In the genomic region with DNA sequence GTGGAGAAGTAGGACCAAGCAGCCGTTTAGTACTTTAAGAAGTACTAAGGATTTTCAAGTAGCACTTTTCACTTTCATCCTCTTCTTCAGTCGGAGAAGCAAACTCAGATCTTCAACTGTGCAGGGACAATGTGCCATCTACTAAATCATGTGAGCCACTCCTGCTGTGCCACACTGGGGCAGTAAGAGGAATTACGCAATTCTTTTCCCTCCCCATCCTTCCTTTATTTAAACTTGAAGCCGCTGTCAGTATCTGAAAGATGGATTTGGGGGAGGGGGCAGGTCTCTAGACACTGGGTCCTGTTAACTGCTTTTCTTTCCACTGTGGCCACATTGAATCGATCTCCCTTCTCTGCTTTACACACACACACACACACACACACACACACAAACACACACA, we compare ENCODE assay signal across 25 mouse cellular contexts. TPM values are rescaled to one million over a fixed set of nuclear protein-coding genes. Genes with fewer than 3 reads are reported as not detected.
DNase-seq lines count a peak whose midpoint lies in the region; ATAC-seq lines count a peak whose summit lies in the region.
"Had no signal": no experiment of that assay in that cellular context is flagged by ENCODE, and none has a peak within 500 bp of the region (broad histone marks: within the 10 kb centered on the region; RNA-seq: fewer than 3 reads in every experiment).

No protein-coding gene starts in this region.

- no peak overlapping the region for H3K4me2 ChIP-seq in liver, embryonic 16.5 days (ENCODE audit: low read depth, low read length)
- H3K4me2 ChIP-seq in liver, embryonic 11.5 days, result no peak overlapping the region
- no peak overlapping the region; the same call in 1 of the 2 replicates for H3K4me2 ChIP-seq in lung, embryonic 15.5 days
- H3K4me2 ChIP-seq: embryonic facial prominence, embryonic 15.5 days; heart, embryonic 12.5 days; hindbrain, embryonic 12.5 days; kidney, embryonic 15.5 days; limb, embryonic 15.5 days; midbrain, embryonic 11.5 days had no signal

- no peaks in the 10 kb centered on the region for H3K27me3 ChIP-seq in liver, embryonic 16.5 days (ENCODE audit: control insufficient read depth, insufficient read depth, low read depth, low read length)
- no peaks in the 10 kb centered on the region for H3K27me3 ChIP-seq in liver, embryonic 11.5 days (replicated peaks; ENCODE audit: control insufficient read depth, insufficient read depth, low read length)
- H3K27me3 ChIP-seq in embryonic facial prominence, embryonic 10.5 days (replicated peaks; ENCODE audit: low read depth, poor library complexity, severe bottlenecking), result no peaks in the 10 kb centered on the region
- H3K27me3 ChIP-seq in lung, embryonic 15.5 days, result no peaks in the 10 kb centered on the region
- H3K27me3 ChIP-seq: CH12.LX; embryonic facial prominence, embryonic 15.5 days; heart, embryonic 12.5 days; hindbrain, embryonic 12.5 days; kidney, embryonic 15.5 days; limb, embryonic 15.5 days had no signal

- no peak for ATAC-seq in liver, embryonic 16.5 days (ENCODE audit: low read depth)
- no peak for ATAC-seq in liver, embryonic 11.5 days (replicated peaks; ENCODE audit: low FRiP score)
- no peak for ATAC-seq in lung, embryonic 15.5 days (ENCODE audit: borderline replicate concordance, extremely low read depth, low FRiP score, low TSS enrichment)
- ATAC-seq: forebrain, embryonic 14.5 days; intestine, postnatal 0 days had no signal

- peaks cover 43% of the 10 kb centered on the region for H3K4me1 ChIP-seq in liver, embryonic 16.5 days (ENCODE audit: control insufficient read depth, low read depth, low read length)
- H3K4me1 ChIP-seq in liver, embryonic 11.5 days (replicated peaks; ENCODE audit: control insufficient read depth, insufficient read depth, low read length), result peaks cover 30% of the 10 kb centered on the region
- peaks cover 12% of the 10 kb centered on the region for H3K4me1 ChIP-seq in embryonic facial prominence, embryonic 10.5 days
- H3K4me1 ChIP-seq in lung, embryonic 15.5 days, result peaks cover 21% of the 10 kb centered on the region
- H3K4me1 ChIP-seq: embryonic facial prominence, embryonic 15.5 days; hindbrain, embryonic 12.5 days; limb, embryonic 15.5 days had no signal

- no peaks in the 10 kb centered on the region for H3K36me3 ChIP-seq in liver, embryonic 16.5 days (ENCODE audit: control insufficient read depth, insufficient read depth)
- H3K36me3 ChIP-seq in liver, embryonic 11.5 days (ENCODE audit: control insufficient read depth, insufficient read depth, low read length), result no peaks in the 10 kb centered on the region
- no peaks in the 10 kb centered on the region for H3K36me3 ChIP-seq in embryonic facial prominence, embryonic 10.5 days (replicated peaks)
- H3K36me3 ChIP-seq in lung, embryonic 15.5 days, result no peaks in the 10 kb centered on the region
- H3K36me3 ChIP-seq: embryonic facial prominence, embryonic 15.5 days; G1E; heart, embryonic 12.5 days; hindbrain, embryonic 12.5 days; kidney, embryonic 15.5 days; limb, embryonic 15.5 days had no signal

- DNase-seq in liver, embryonic 11.5 days (ENCODE audit: low spot score), result no peak
- no peak for DNase-seq in embryonic facial prominence, embryonic 10.5 days (ENCODE audit: low spot score)
- peak; percentile 63 for DNase-seq in lung, postnatal 36 days
- no peak for DNase-seq in urinary bladder, postnatal 4 days (ENCODE audit: low spot score in 2 of 2)
- DNase-seq in kidney, adult 18-20 months, result no peak
- DNase-seq: adrenal gland, adult 2 months; B cell, adult 2 months; cerebellum, adult 18-20 months; cerebellum, postnatal 14 days; heart, postnatal 10 days; kidney, postnatal 36 days; layer of hippocampus, postnatal 36 days; right cerebral cortex, postnatal 14 days had no signal

- H3K9ac ChIP-seq in liver, embryonic 16.5 days (ENCODE audit: low read depth, low read length), result no peak overlapping the region
- H3K9ac ChIP-seq in liver, embryonic 11.5 days (ENCODE audit: low read depth, low read length), result no peak overlapping the region
- no peak overlapping the region for H3K9ac ChIP-seq in lung, embryonic 15.5 days
- H3K9ac ChIP-seq: embryonic facial prominence, embryonic 15.5 days; heart, embryonic 12.5 days; hindbrain, embryonic 12.5 days; kidney, embryonic 15.5 days; limb, embryonic 15.5 days had no signal

- WGBS in liver, embryonic 16.5 days (ENCODE audit: insufficient replicate concordance), result 34% methylated on average over 5 of the region's 5 CpGs
- WGBS in liver, embryonic 11.5 days, result 41% methylated on average over 5 of the region's 5 CpGs
- WGBS in embryonic facial prominence, embryonic 10.5 days, result 66% methylated on average over 5 of the region's 5 CpGs
- 14% methylated on average over 5 of the region's 5 CpGs for WGBS in lung, embryonic 15.5 days

- H3K27ac ChIP-seq in liver, embryonic 16.5 days (ENCODE audit: low read length), result 0 out of 2 replicates have a peak overlapping the region, but pooled peaks have one; percentile 23
- H3K27ac ChIP-seq in liver, embryonic 11.5 days (ENCODE audit: low read depth, low read length), result no peak overlapping the region
- H3K27ac ChIP-seq in embryonic facial prominence, embryonic 10.5 days (replicated peaks), result peak overlapping the region; percentile 37; the same call in 1 of the 2 replicates
- H3K27ac ChIP-seq in lung, embryonic 15.5 days, result 0 out of 2 replicates have a peak overlapping the region, but pooled peaks have one; percentile 1
- H3K27ac ChIP-seq: embryonic facial prominence, embryonic 15.5 days; hindbrain, embryonic 12.5 days; kidney, embryonic 15.5 days; limb, embryonic 15.5 days had no signal

- no peaks in the 10 kb centered on the region for H3K9me3 ChIP-seq in liver, embryonic 16.5 days (replicated peaks; ENCODE audit: control insufficient read depth, low read length)
- H3K9me3 ChIP-seq in liver, embryonic 11.5 days (ENCODE audit: control insufficient read depth, low read length), result no peaks in the 10 kb centered on the region
- no peaks in the 10 kb centered on the region for H3K9me3 ChIP-seq in embryonic facial prominence, embryonic 10.5 days
- no peaks in the 10 kb centered on the region for H3K9me3 ChIP-seq in lung, embryonic 15.5 days
- H3K9me3 ChIP-seq: embryonic facial prominence, embryonic 15.5 days; heart, embryonic 12.5 days; hindbrain, embryonic 12.5 days; kidney, embryonic 15.5 days; limb, embryonic 15.5 days had no signal

- H3K4me3 ChIP-seq in liver, embryonic 16.5 days (ENCODE audit: low read depth, low read length), result no peak overlapping the region
- no peak overlapping the region for H3K4me3 ChIP-seq in liver, embryonic 11.5 days (ENCODE audit: low read depth, low read length)
- H3K4me3 ChIP-seq in embryonic facial prominence, embryonic 10.5 days, result no peak overlapping the region
- no peak overlapping the region for H3K4me3 ChIP-seq in lung, embryonic 15.5 days
- H3K4me3 ChIP-seq: embryonic facial prominence, embryonic 15.5 days; heart, embryonic 12.5 days; hindbrain, embryonic 12.5 days; kidney, embryonic 15.5 days; limb, embryonic 15.5 days had no signal

RNA-seq across cellular contexts. Expression of a gene that starts 27.6 kb away (rescaled TPM):
- 3.7 and 3.8 TPM in 2 replicates for polyA plus RNA-seq in liver, embryonic 16.5 days (2015; fragmentation: Nextera tagmentation; extraction: Ambion mirVana)
- 9.3 and 9.4 TPM in 2 replicates for polyA plus RNA-seq in liver, embryonic 11.5 days (2014; fragmentation: Nextera tagmentation; extraction: Ambion mirVana)
- 7.4 and 8.2 TPM in 2 replicates for polyA plus RNA-seq in embryonic facial prominence, embryonic 10.5 days (2016; fragmentation: Nextera tagmentation; extraction: Ambion mirVana)
- polyA plus RNA-seq in lung, embryonic 15.5 days (2015; fragmentation: Nextera tagmentation; extraction: Ambion mirVana), result 19.0 and 25.0 TPM in 2 replicates
- polyA plus RNA-seq: G1E had no signal
